Mouse (Mus musculus): ENCODE measurements around the gene Aox3. TPM values are rescaled to one million over a fixed set of nuclear protein-coding genes. Genes with fewer than 3 reads are reported as not detected.
A peak's percentile ranks its signal among the peaks of the same experiment; 100 is the strongest.

The Aox3 gene
- total RNA-seq, 4 experiments from 2014 or later, result 0.73 to 2.0 (median 1.4) TPM

- DNase-seq (ENCODE audit: low spot score in 2 of 2), result no peak
Observed at GRCm38 (mm10) chr1:58197023-58197422, 84.1 kb downstream of the Aox3 start.

DNA sequence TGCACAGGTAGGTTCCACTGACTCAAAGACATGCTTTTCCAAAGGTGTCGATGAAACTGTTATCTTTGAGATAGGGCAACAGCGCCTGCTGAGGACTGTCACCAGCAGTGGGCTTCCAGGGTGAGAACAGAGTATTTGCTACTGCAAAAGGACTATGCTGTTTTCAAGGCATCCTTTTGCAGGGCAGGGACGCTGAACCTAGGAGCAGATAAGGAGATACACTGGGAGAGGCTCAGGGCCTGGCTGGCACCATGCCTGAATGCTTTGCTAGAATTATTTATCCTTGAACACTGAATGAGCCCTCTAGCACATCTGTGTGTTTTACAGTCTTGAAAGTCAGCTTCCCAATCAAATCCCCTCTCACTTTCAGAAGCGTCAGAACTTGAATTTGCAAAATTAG lies 85.5 kb downstream of the Aox3 start:
- DNase-seq (ENCODE audit: low spot score in 2 of 2), result no peak

GRCm38 (mm10) chr1:58210203-58210602 lies 97.3 kb downstream of the Aox3 start, which contains the start of gene Aox4:
Gene Aox4 (plus strand): TSS chr1:58210397.
- DNase-seq (ENCODE audit: low spot score in 2 of 2), result no peak

DNA sequence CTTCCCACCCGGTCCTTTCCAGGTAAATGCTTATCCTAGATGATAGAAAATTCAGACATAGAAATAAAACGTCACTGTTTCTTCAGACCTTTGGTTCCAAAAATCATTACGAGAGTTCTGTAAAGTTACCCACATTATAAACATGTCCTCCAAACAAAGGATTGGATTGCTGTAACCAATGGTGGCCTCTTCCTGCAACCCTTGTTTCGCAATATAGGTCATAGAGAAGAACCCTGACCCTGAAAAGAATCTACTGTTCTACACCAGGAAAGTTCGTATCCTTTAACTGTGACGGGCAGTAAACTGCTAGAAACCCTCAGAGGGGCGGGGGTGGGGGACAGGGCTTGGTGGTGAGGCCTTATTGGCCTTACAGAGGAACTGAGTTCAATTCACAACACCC lies 99.9 kb downstream of the Aox3 start:
- DNase-seq (ENCODE audit: low spot score in 2 of 2), result no peak

- no peak for DNase-seq (ENCODE audit: low spot score in 2 of 2)
Observed at GRCm38 (mm10) chr1:58213838-58214237, 100.9 kb downstream of the Aox3 start.

- no peak for DNase-seq (ENCODE audit: low spot score in 2 of 2)
Observed at GRCm38 (mm10) chr1:58215353-58215752, 102.4 kb downstream of the Aox3 start.

GRCm38 (mm10) chr1:58215956-58216532 lies 103.1 kb downstream of the Aox3 start:
- DNase-seq (ENCODE audit: low spot score in 2 of 2), result no peak

DNA sequence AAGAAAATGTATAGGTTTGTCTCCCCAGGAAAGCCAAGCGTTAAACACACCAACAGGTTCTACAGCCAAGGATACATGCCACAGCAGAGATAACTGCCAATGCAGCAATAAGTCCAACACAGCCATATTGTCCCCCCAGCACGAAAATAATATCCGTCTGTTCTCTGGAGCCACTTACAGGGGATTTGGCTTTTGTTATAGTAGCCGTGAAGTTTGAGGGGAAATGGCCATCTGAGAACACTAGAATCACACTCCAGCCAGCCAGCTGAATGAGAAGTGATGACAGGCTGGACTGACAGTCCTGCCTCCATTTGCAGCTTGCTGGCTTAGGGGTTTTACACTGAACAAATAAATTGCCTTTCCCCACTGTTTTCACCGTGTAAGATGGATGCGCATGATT lies 108.1 kb downstream of the Aox3 start:
- no peak for DNase-seq (ENCODE audit: low spot score in 2 of 2)

DNA sequence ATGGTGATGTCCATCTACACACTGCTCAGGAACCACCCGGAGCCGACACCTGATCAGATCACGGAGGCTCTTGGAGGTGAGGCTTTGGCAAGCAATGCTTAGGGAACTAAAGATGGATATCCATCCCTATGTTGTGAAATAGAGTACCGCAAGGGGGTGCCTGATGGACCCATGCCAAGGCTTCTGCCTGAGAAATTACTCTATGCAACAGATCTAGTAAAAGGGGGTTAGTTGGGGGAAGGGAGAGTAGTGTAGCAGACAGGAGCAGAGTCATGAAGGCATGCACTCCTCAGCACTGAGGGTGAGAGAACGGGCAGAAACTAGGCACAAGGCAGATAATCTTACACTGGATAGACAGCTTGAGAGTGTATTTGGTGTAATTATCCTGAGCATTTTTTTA lies 108.9 kb downstream of the Aox3 start:
- no peak for DNase-seq (ENCODE audit: low spot score in 2 of 2)

DNA sequence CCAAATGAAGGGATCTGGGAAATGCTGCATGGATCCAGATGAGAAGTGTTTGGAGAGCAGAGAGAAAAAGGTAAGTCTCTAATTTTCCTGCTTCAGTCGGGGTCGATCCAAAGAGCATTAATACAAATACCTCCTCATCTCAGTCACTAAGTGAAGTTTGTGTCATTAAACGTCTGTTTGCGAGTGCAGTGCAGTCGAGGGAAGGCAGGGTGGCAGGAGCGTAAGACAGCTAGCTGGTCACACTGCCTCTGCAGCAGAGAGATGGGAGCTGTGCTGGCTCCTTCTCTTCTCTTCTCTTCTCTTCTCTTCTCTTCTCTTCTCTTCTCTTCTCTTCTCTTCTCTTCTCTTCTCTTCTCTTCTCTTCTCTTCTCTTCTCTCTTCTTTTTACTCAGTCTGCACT lies 115.2 kb downstream of the Aox3 start:
- DNase-seq (ENCODE audit: low spot score in 2 of 2), result no peak

DNA sequence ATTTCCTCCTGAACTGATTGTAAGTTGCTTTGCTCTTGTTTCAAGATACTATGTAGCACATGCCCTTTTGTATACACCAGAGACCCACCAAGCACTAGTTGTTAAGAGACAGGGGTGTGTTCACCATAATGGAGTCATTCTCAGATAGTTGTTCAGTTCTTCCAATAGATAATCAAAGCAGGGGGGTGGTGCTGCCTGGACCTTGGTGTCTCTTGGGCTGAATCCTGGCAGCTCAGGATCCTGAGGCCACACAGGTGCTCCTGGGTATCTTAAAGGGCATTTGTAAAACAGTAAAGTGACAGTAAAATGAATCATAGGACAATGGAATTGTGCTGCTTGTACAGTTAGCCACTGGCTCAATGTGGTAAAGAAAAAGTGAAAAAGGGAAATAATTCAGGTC lies 116.0 kb downstream of the Aox3 start:
- no peak for DNase-seq (ENCODE audit: low spot score in 2 of 2)

DNA sequence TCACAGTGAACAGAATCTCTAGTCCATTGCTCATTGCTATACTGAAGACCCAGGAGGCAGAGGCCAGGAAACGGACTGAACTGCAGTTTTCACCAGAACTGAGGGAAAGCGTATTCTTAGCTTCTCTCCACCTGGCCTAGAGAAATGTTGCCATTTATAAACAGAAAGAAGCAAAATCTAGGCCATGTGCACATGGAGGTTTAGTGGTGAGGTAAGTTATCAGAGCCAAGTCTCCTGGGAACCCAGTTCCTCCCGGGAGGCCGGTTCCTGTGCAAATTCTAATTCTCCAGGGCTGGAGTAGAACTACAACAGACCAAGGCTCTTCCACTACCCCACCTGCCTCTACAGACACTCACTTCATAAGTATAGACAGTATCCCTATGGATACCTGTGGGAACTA lies 116.8 kb downstream of the Aox3 start:
- DNase-seq (ENCODE audit: low spot score in 2 of 2), result no peak

DNA sequence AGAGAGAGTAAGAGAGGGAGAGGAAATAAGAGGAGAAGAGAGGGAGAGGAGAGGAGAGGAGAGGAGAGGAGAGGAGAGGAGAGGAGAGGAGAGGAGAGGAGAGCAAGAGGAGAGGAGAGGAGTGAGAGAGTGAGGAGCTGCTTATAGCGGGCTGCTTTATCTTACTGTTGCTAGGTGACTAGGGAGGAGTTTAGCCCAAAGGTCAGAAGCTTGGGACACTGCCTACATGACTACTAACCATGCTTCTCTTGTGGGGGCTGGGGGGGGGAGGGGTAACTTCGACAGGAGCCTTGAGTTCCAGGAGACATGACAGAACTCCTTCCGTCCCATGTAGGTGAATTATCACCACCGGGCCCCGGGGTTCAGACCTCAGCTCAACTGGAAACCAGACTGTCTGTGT lies 117.6 kb downstream of the Aox3 start:
- no peak for DNase-seq (ENCODE audit: low spot score in 2 of 2)

DNA sequence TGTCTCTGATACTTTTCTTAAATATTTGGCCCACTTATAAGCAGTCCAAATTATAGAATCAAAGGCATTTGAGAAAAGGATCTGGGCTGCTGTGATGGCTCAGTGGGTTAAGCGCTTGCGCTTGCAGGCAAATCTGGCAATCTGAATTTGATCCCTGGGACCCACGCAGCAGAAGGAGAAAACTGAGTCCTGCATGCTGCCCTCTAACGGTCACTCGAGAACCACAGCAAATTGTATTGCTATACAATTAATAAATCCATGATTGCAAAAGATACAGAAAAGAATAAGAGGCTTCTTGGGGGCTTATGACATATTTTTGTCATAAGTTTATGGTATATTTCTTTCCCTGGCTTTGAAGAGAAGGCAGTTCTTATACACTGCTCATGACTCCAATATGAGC lies 122.5 kb downstream of the Aox3 start:
- no peak for DNase-seq (ENCODE audit: low spot score in 2 of 2)

- DNase-seq (ENCODE audit: low spot score in 2 of 2), result no peak
Observed at GRCm38 (mm10) chr1:58237527-58238299, 124.8 kb downstream of the Aox3 start.

- DNase-seq (ENCODE audit: low spot score in 2 of 2), result no peak
Observed at GRCm38 (mm10) chr1:58238440-58238839, 125.5 kb downstream of the Aox3 start.

GRCm38 (mm10) chr1:58238961-58239360 lies 126.0 kb downstream of the Aox3 start:
- DNase-seq (ENCODE audit: low spot score in 2 of 2), result no peak

DNA sequence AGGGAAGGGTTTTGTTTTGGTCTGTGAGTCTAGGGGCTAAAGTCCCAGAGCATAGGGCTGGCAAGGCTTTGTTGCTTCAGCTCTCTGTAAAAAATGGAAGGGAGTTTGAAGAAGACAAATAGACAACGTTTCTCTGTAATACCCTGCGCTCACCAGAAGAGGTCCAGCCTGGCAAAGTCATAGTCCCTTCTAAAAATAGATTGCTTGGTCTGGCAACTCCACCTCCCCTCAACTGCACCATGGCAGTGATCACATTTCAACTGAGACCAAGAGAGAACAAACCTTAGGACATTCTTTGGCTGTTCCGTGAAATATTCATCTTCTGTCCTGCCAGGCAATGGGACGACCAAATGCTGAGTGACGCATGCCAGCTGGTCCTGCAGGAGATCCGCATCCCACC lies 127.4 kb downstream of the Aox3 start:
- DNase-seq (ENCODE audit: low spot score in 2 of 2), result peak in 1 of 2 experiments; percentile 22

- DNase-seq (ENCODE audit: low spot score in 2 of 2), result no peak
Observed at GRCm38 (mm10) chr1:58244487-58244886, 131.6 kb downstream of the Aox3 start.

GRCm38 (mm10) chr1:58248518-58248917 lies 135.6 kb downstream of the Aox3 start:
- DNase-seq (ENCODE audit: low spot score in 2 of 2), result no peak
